Mouse (Mus musculus): Measurements from ENCODE around the gene Synpr.

Gene Synpr

GRCm38 (mm10) chr14:13551209-13551608, 266.6 kb downstream of the Synpr start:
- DNase-seq (ENCODE audit: low spot score): no peak

GRCm38 (mm10) chr14:13553616-13554370, 269.2 kb downstream of the Synpr start:
- no peak for DNase-seq (ENCODE audit: low spot score)

GRCm38 (mm10) chr14:13554631-13555030, 270.1 kb downstream of the Synpr start:
- DNase-seq (ENCODE audit: low spot score): no peak

GRCm38 (mm10) chr14:13558117-13558516, 273.5 kb downstream of the Synpr start:
- DNase-seq (ENCODE audit: low spot score): no peak

- DNase-seq (ENCODE audit: low spot score): no peak
These were observed 282.7 kb downstream of the Synpr start for GRCm38 (mm10) chr14:13567250-13567649.

- DNase-seq (ENCODE audit: low spot score): no peak
These were observed 283.4 kb downstream of the Synpr start for GRCm38 (mm10) chr14:13567996-13568395.

- no peak for DNase-seq (ENCODE audit: low spot score)
These were observed 287.4 kb downstream of the Synpr start for GRCm38 (mm10) chr14:13571941-13572340.

- no peak for DNase-seq (ENCODE audit: low spot score)
These were observed 287.9 kb downstream of the Synpr start for GRCm38 (mm10) chr14:13572530-13572929.

- DNase-seq (ENCODE audit: low spot score): no peak
These were observed 293.5 kb downstream of the Synpr start for GRCm38 (mm10) chr14:13578101-13578500.

GRCm38 (mm10) chr14:13578744-13579143, 294.2 kb downstream of the Synpr start:
- no peak for DNase-seq (ENCODE audit: low spot score)

GRCm38 (mm10) chr14:13593321-13593940, 308.9 kb downstream of the Synpr start:
- no peak for DNase-seq (ENCODE audit: low spot score)

- DNase-seq (ENCODE audit: low spot score): no peak
These were observed 311.7 kb downstream of the Synpr start for GRCm38 (mm10) chr14:13596251-13596650.

GRCm38 (mm10) chr14:13597204-13597603, 312.6 kb downstream of the Synpr start:
- no peak for DNase-seq (ENCODE audit: low spot score)

GRCm38 (mm10) chr14:13620531-13620930, 336.0 kb downstream of the Synpr start:
- DNase-seq (ENCODE audit: low spot score): no peak

GRCm38 (mm10) chr14:13649865-13650264, 365.3 kb downstream of the Synpr start:
- DNase-seq (ENCODE audit: low spot score): no peak

GRCm38 (mm10) chr14:13651039-13651438, 366.5 kb downstream of the Synpr start:
- DNase-seq (ENCODE audit: low spot score): no peak

- DNase-seq (ENCODE audit: low spot score): no peak
These were observed 367.1 kb downstream of the Synpr start for GRCm38 (mm10) chr14:13651541-13652298.
